Mouse (Mus musculus) brain, embryonic 14.5 days (tissue): ENCODE results near the gene Kit.

Source experiments
- CTCF ChIP-seq: fragments of 200-500 bp; IDR thresholded peaks from 2 replicates; pipeline ENCODE4 v1.5.1; 2012; ENCODE audit warnings: inconsistent platforms, mild to moderate bottlenecking, moderate library complexity, borderline replicate concordance; ENCODE audit not compliant: insufficient read depth, insufficient read length; ENCODE audit errors: extremely low read depth
- POLR2A ChIP-seq: fragments of 200-500 bp; IDR thresholded peaks from 2 replicates; pipeline ENCODE4 v1.6.1; 2012; ENCODE audit warnings: mild to moderate bottlenecking, inconsistent platforms, borderline replicate concordance; ENCODE audit not compliant: poor library complexity, insufficient read depth, insufficient read length, severe bottlenecking; ENCODE audit errors: extremely low read depth

- TF ChIP-seq CTCF (no peak), POLR2A (no peak)
Measured at GRCm38 (mm10) chr5:75699516-75699915, 124.8 kb downstream of the Kit start.
